Mouse (Mus musculus): Measurements from ENCODE around the gene Shisa5.

- TF ChIP-seq POLR2A (IDR thresholded peaks at IDR 0.05; ENCODE audit: borderline replicate concordance, extremely low read depth, insufficient read depth, insufficient read length, poor library complexity, severe bottlenecking) = no peak
- no peak for TF ChIP-seq CTCF (IDR thresholded peaks at IDR 0.05; ENCODE audit: borderline replicate concordance, extremely low read depth, insufficient read depth, insufficient read length)
These were observed 16.3 kb downstream of the Shisa5 start for GRCm38 (mm10) chr9:109054712-109055111.

Data from brain, embryonic 14.5 days (tissue).